Comparison of ENCODE assay signal across 23 mouse cellular contexts in genomic region chr9:86336792-86337191, GRCm38 (mm10).
DNase-seq lines count a peak whose midpoint lies in the region; ATAC-seq lines count a peak whose summit lies in the region.
"Had no signal": no experiment of that assay in that cellular context is flagged by ENCODE, and none has a peak within 500 bp of the region (broad histone marks: within the 10 kb centered on the region; RNA-seq: fewer than 3 reads in every experiment).

No protein-coding gene starts in this region.

- no peaks in the 10 kb centered on the region for H3K9me3 ChIP-seq in midbrain, embryonic 11.5 days (ENCODE audit: control insufficient read depth, low read length)
- H3K9me3 ChIP-seq in midbrain, embryonic 15.5 days, result no peaks in the 10 kb centered on the region
- no peaks in the 10 kb centered on the region for H3K9me3 ChIP-seq in kidney, embryonic 16.5 days (ENCODE audit: low read length)
- H3K9me3 ChIP-seq in forebrain, embryonic 14.5 days (replicated peaks; ENCODE audit: control insufficient read depth, low read length), result no peaks in the 10 kb centered on the region
- H3K9me3 ChIP-seq: embryonic facial prominence, embryonic 13.5 days; forebrain, embryonic 12.5 days; hindbrain, embryonic 12.5 days; hindbrain, embryonic 15.5 days had no signal

- no peak overlapping the region for H3K4me3 ChIP-seq in midbrain, embryonic 11.5 days (ENCODE audit: low read depth, low read length)
- H3K4me3 ChIP-seq in midbrain, embryonic 15.5 days, result no peak overlapping the region
- no peak overlapping the region for H3K4me3 ChIP-seq in kidney, embryonic 16.5 days (ENCODE audit: low read length)
- no peak overlapping the region for H3K4me3 ChIP-seq in forebrain, embryonic 14.5 days (ENCODE audit: low read depth, low read length)
- H3K4me3 ChIP-seq: embryonic facial prominence, embryonic 13.5 days; erythroblast, embryonic 14.5 days; forebrain, embryonic 12.5 days; hindbrain, embryonic 12.5 days; hindbrain, embryonic 15.5 days had no signal

- no peak overlapping the region for H3K27ac ChIP-seq in midbrain, embryonic 11.5 days (ENCODE audit: low read depth, low read length)
- H3K27ac ChIP-seq in midbrain, embryonic 15.5 days, result no peak overlapping the region
- H3K27ac ChIP-seq in kidney, embryonic 16.5 days (ENCODE audit: low read length), result peak overlapping the region; percentile 25; the same call in 1 of the 2 replicates
- no peak overlapping the region for H3K27ac ChIP-seq in forebrain, embryonic 14.5 days (ENCODE audit: low read depth, low read length)
- H3K27ac ChIP-seq: embryonic facial prominence, embryonic 13.5 days; forebrain, embryonic 12.5 days; hindbrain, embryonic 12.5 days; hindbrain, embryonic 15.5 days had no signal

- H3K36me3 ChIP-seq in midbrain, embryonic 11.5 days (ENCODE audit: control insufficient read depth, insufficient read depth, low read length), result no peaks in the 10 kb centered on the region
- no peaks in the 10 kb centered on the region for H3K36me3 ChIP-seq in midbrain, embryonic 15.5 days (replicated peaks)
- no peaks in the 10 kb centered on the region for H3K36me3 ChIP-seq in kidney, embryonic 16.5 days (ENCODE audit: insufficient read depth, low read length)
- H3K36me3 ChIP-seq in forebrain, embryonic 14.5 days (ENCODE audit: control insufficient read depth, insufficient read depth, low read length), result no peaks in the 10 kb centered on the region
- H3K36me3 ChIP-seq: embryonic facial prominence, embryonic 13.5 days; forebrain, embryonic 12.5 days; hindbrain, embryonic 12.5 days; hindbrain, embryonic 15.5 days had no signal

- H3K4me1 ChIP-seq in midbrain, embryonic 11.5 days (ENCODE audit: control insufficient read depth, insufficient read depth, low read length), result no peaks in the 10 kb centered on the region
- H3K4me1 ChIP-seq in midbrain, embryonic 15.5 days, result no peaks in the 10 kb centered on the region
- peaks cover 11% of the 10 kb centered on the region; the same call in 1 of the 2 replicates for H3K4me1 ChIP-seq in kidney, embryonic 16.5 days (ENCODE audit: insufficient read depth, low read length)
- peaks cover 13% of the 10 kb centered on the region; the same call in 1 of the 2 replicates for H3K4me1 ChIP-seq in forebrain, embryonic 14.5 days (ENCODE audit: control insufficient read depth, insufficient read depth, low read length)
- H3K4me1 ChIP-seq: embryonic facial prominence, embryonic 13.5 days; forebrain, embryonic 12.5 days; hindbrain, embryonic 12.5 days; hindbrain, embryonic 15.5 days had no signal

- DNase-seq in kidney, adult 11 months, result peak; percentile 23
- no peak for DNase-seq in kidney, adult 18-20 months
- peak; percentile 4 for DNase-seq in midbrain, embryonic 11.5 days (ENCODE audit: low spot score, missing footprints)
- peak; percentile 27 to 60 for DNase-seq in kidney, postnatal 36 days
- DNase-seq in forebrain, embryonic 14.5 days (ENCODE audit: low spot score), result no peak
- no peak for DNase-seq in heart, adult 11 months
- DNase-seq: adrenal gland, adult 8-10 months; cerebellum, adult 11 months; cerebellum, adult 2 months; cerebellum, adult 9-11 months; cerebellum, postnatal 25 days; gastrocnemius, postnatal 10 days; gastrocnemius, postnatal 36 days had no signal

- no peak for ATAC-seq in midbrain, embryonic 11.5 days (ENCODE audit: low FRiP score)
- ATAC-seq in midbrain, embryonic 15.5 days (replicated peaks), result no peak
- peak; percentile 66 for ATAC-seq in kidney, embryonic 16.5 days (ENCODE audit: low FRiP score, low TSS enrichment)
- ATAC-seq in forebrain, embryonic 14.5 days, result no peak
- ATAC-seq: activated CD4-positive, CD25-positive, alpha-beta regulatory T cell, adult 4 months; forebrain, embryonic 16.5 days had no signal

- no peak overlapping the region for H3K9ac ChIP-seq in midbrain, embryonic 11.5 days (ENCODE audit: low read length)
- no peak overlapping the region for H3K9ac ChIP-seq in midbrain, embryonic 15.5 days
- no peak overlapping the region for H3K9ac ChIP-seq in kidney, embryonic 16.5 days (replicated peaks; ENCODE audit: low read length)
- H3K9ac ChIP-seq in forebrain, embryonic 14.5 days (ENCODE audit: low read length), result no peak overlapping the region
- H3K9ac ChIP-seq: embryonic facial prominence, embryonic 13.5 days; forebrain, embryonic 12.5 days; hindbrain, embryonic 12.5 days; hindbrain, embryonic 15.5 days had no signal

- 86% methylated on average over 2 of the region's 2 CpGs for WGBS in midbrain, embryonic 11.5 days
- WGBS in midbrain, embryonic 15.5 days, result 82% methylated on average over 2 of the region's 2 CpGs
- 54% methylated on average over 2 of the region's 2 CpGs for WGBS in kidney, embryonic 16.5 days
- WGBS in forebrain, embryonic 14.5 days, result 50% methylated on average over 2 of the region's 2 CpGs

- no peaks in the 10 kb centered on the region for H3K27me3 ChIP-seq in midbrain, embryonic 11.5 days (ENCODE audit: control insufficient read depth, insufficient read depth, low read length)
- H3K27me3 ChIP-seq in midbrain, embryonic 15.5 days (replicated peaks), result no peaks in the 10 kb centered on the region
- H3K27me3 ChIP-seq in kidney, embryonic 16.5 days (ENCODE audit: insufficient read depth, low read length), result no peaks in the 10 kb centered on the region
- no peaks in the 10 kb centered on the region for H3K27me3 ChIP-seq in forebrain, embryonic 14.5 days (replicated peaks; ENCODE audit: control insufficient read depth, insufficient read depth, low read length)
- H3K27me3 ChIP-seq: embryonic facial prominence, embryonic 13.5 days; forebrain, embryonic 12.5 days; hindbrain, embryonic 12.5 days; hindbrain, embryonic 15.5 days had no signal

- no peak overlapping the region for H3K4me2 ChIP-seq in midbrain, embryonic 11.5 days
- no peak overlapping the region for H3K4me2 ChIP-seq in midbrain, embryonic 15.5 days
- no peak overlapping the region for H3K4me2 ChIP-seq in kidney, embryonic 16.5 days (replicated peaks; ENCODE audit: low read depth, low read length)
- no peak overlapping the region for H3K4me2 ChIP-seq in forebrain, embryonic 14.5 days (ENCODE audit: low read length)
- H3K4me2 ChIP-seq: embryonic facial prominence, embryonic 13.5 days; forebrain, embryonic 12.5 days; heart, embryonic 11.5 days; hindbrain, embryonic 12.5 days; hindbrain, embryonic 15.5 days had no signal

Comparison
In these comparisons a context has a peak if more than half of its experiments do, and no peak if none do; other contexts are left out.
1. DNase-seq: peak in kidney, adult 11 months (single experiment), midbrain, embryonic 11.5 days (single experiment) and kidney, postnatal 36 days (2 of 2); none in kidney, adult 18-20 months (single experiment), forebrain, embryonic 14.5 days (single experiment) and heart, adult 11 months (single experiment).